Mouse (Mus musculus) neural tube, embryonic 15.5 days (tissue): ENCODE measurements around the gene Kcp. TPM values are rescaled to one million over a fixed set of nuclear protein-coding genes. Genes with fewer than 3 reads are reported as not detected.

Experiments used
- ATAC-seq: fragments of 200-750 bp; cut with Nextera tagmentation; 2 replicates; pipeline ENCODE4 v1.8.0; 2017; ENCODE audit warnings: mild to moderate bottlenecking, moderate TSS enrichment, moderate library complexity; ENCODE audit not compliant: low FRiP score
- H3K27ac ChIP-seq: fragments of 300-500 bp; sonication (generic); replicated peaks from 2 replicates; pipeline ENCODE4 v1.5.1; 2015; ENCODE audit warnings: mild to moderate bottlenecking, inconsistent platforms
- H3K27me3 ChIP-seq: fragments of 300-500 bp; sonication (generic); replicated peaks from 2 replicates; pipeline ENCODE4 v1.6.1; 2015; ENCODE audit warnings: inconsistent platforms
- H3K36me3 ChIP-seq: fragments of 300-500 bp; sonication (generic); 2 replicates; pipeline ENCODE4 v1.6.1; 2015; ENCODE audit warnings: inconsistent platforms
- H3K4me1 ChIP-seq: fragments of 300-500 bp; sonication (generic); 2 replicates; pipeline ENCODE4 v1.6.1; 2015; ENCODE audit warnings: inconsistent platforms
- H3K4me2 ChIP-seq: fragments of 300-500 bp; sonication (generic); 2 replicates; pipeline ENCODE4 v1.6.1; 2015; ENCODE audit warnings: inconsistent platforms, mild to moderate bottlenecking, moderate library complexity
- H3K4me3 ChIP-seq: fragments of 300-500 bp; sonication (generic); replicated peaks from 2 replicates; pipeline ENCODE4 v1.5.1; 2015; ENCODE audit warnings: mild to moderate bottlenecking, inconsistent platforms
- H3K9ac ChIP-seq: fragments of 300-500 bp; sonication (generic); replicated peaks from 2 replicates; pipeline ENCODE4 v1.6.1; 2015; ENCODE audit warnings: mild to moderate bottlenecking, inconsistent platforms
- H3K9me3 ChIP-seq: fragments of 300-500 bp; sonication (generic); replicated peaks from 2 replicates; pipeline ENCODE4 v1.6.1; 2016; ENCODE audit warnings: inconsistent platforms
- WGBS: fragments of 180-500 bp; shearing (Covaris S2); methylation state at CpG from one replicate; pipeline ENCODE4 v1.1.7; 2015; ENCODE audit warnings: mixed read lengths; 5-methylcytosine and 5-hydroxymethylcytosine counted together
- polyA plus RNA-seq: library from polyadenylated mRNA; unstranded; fragments of >200 nt; fragmentation: Nextera tagmentation; extraction: Ambion mirVana; gene quantifications from 2 replicates; pipeline ENCODE4 v1.2.1, GENCODE M21; 2015

Gene Kcp
- polyA plus RNA-seq, 1 experiment from 2014 or later, result 21.5 TPM

GRCm38 (mm10) chr6:29445354-29445753 is 62.4 kb downstream of the Kcp start:
- no peak for ATAC-seq
- 94% methylated on average over 7 of the region's 7 CpGs for WGBS

GRCm38 (mm10) chr6:29444773-29445172 is 63.0 kb downstream of the Kcp start:
- H3K9ac ChIP-seq, result no peak overlapping the region
- no peaks in the 10 kb centered on the region for H3K4me1 ChIP-seq
- no peak for ATAC-seq
- no peak overlapping the region for H3K4me3 ChIP-seq
- H3K36me3 ChIP-seq, result no peaks in the 10 kb centered on the region; the same call in 1 of the 2 replicates
- no peaks in the 10 kb centered on the region for H3K9me3 ChIP-seq
- 73% methylated on average over 11 of the region's 11 CpGs for WGBS
- no peak overlapping the region for H3K27ac ChIP-seq
- no peaks in the 10 kb centered on the region for H3K27me3 ChIP-seq
- no peak overlapping the region for H3K4me2 ChIP-seq

More at GRCm38 (mm10) chr6:29445354-29445753, 62.4 kb downstream of the Kcp start:
- no peaks in the 10 kb centered on the region for H3K27me3 ChIP-seq
- no peak overlapping the region for H3K9ac ChIP-seq
- H3K4me2 ChIP-seq, result no peak overlapping the region
- no peaks in the 10 kb centered on the region for H3K4me1 ChIP-seq
- no peaks in the 10 kb centered on the region; the same call in 1 of the 2 replicates for H3K36me3 ChIP-seq
- no peak overlapping the region for H3K27ac ChIP-seq
- no peak overlapping the region for H3K4me3 ChIP-seq
- no peaks in the 10 kb centered on the region for H3K9me3 ChIP-seq

DNA sequence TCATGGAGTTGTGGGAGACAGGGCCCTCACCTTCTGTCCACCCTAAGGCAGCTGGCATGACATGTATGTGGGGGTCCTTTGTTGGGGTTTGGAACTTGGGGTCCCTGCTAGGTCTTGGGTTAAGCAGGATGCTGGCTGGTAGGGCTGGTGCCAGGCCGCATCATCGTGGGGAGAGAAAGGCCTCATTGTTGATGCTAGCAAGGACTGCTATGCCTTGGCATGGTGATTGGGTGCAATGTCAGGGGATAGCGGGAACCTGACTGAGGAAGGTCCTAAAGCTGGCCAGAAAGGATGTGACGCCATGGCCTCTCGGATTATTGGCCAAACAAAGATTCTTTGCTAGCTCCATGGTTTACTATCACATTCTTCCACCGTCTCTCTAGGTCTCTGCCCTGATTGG is 68.0 kb downstream of the Kcp start:
- H3K27me3 ChIP-seq, result peaks cover 12% of the 10 kb centered on the region; the same call in 1 of the 2 replicates
- no peak overlapping the region for H3K4me2 ChIP-seq
- H3K9me3 ChIP-seq, result no peaks in the 10 kb centered on the region
- peaks cover 19% of the 10 kb centered on the region for H3K4me1 ChIP-seq
- no peak for ATAC-seq
- WGBS, result 91% methylated on average over 6 of the region's 6 CpGs
- H3K9ac ChIP-seq, result no peak overlapping the region
- no peak overlapping the region for H3K27ac ChIP-seq
- H3K4me3 ChIP-seq, result no peak overlapping the region
- no peaks in the 10 kb centered on the region for H3K36me3 ChIP-seq

GRCm38 (mm10) chr6:29439251-29439650 is 68.5 kb downstream of the Kcp start:
- H3K4me1 ChIP-seq, result peaks cover 23% of the 10 kb centered on the region
- no peak for ATAC-seq
- H3K9me3 ChIP-seq, result no peaks in the 10 kb centered on the region
- WGBS, result 81% methylated on average over 4 of the region's 4 CpGs
- no peak overlapping the region for H3K9ac ChIP-seq
- H3K4me2 ChIP-seq, result no peak overlapping the region
- H3K27me3 ChIP-seq, result peaks cover 16% of the 10 kb centered on the region; the same call in 1 of the 2 replicates
- no peak overlapping the region for H3K4me3 ChIP-seq
- H3K36me3 ChIP-seq, result no peaks in the 10 kb centered on the region
- H3K27ac ChIP-seq, result no peak overlapping the region

DNA sequence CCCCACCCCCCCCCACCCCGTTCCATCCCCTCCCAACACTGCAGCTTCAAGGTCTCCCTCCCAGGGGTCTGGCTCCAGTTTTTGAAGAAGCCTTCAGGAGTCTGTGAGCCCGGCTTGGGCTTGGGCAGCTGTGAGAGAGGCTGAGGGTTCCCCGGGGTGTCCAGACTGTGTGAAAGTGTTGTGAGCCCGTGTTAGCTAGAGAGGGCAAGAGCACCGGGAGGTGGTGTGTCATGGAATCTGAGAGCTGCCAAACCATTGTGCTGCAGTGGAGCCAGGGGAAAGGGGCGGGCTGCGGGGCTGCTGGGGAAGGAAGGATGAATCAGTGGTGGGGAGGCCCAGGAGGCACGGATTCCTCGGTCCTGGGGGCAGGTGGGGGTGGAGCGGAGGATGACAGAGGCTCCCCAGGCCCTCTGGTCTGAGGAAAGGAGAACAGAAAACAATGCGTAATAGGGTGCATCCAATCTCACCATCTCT is 71.3 kb downstream of the Kcp start:
- 0 out of 2 replicates have a peak overlapping the region, but pooled peaks have one; percentile 0 for H3K4me3 ChIP-seq
- peaks cover 46% of the 10 kb centered on the region for H3K4me1 ChIP-seq
- 4% methylated on average over 11 of the region's 11 CpGs for WGBS

DNA sequence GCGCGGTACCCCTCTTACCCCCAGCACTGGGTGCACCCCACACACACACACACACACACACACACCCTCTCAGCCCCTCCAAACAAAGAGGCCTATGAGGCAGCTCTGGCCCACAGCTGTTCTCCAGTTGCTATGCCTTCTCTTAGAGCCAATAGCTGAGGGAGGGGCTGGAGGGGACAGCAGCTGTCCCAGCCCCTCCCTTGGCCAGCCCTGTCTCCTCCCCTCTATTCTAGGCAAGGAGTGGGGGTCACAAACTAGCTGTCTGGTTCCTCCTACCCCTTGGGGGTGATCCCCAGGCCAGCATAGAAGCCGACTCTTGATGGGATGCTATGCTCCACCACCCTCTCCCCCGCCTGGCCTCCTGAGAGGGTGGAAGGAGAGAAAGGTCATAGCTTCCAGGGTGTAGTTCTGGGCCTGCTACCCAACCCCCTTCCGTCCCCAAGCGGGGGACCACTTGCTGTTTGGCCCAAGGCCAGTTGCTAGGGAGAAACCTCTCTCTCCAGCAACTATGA is 71.8 kb downstream of the Kcp start:
- Histone ChIP-seq H3K4me2 (peak overlapping the region; percentile 73), H3K36me3 (no peaks in the 10 kb centered on the region), H3K27me3 (peaks cover 45% of the 10 kb centered on the region), H3K4me3 (peak overlapping the region; percentile 45), H3K27ac (peak overlapping the region; percentile 76), H3K4me1 (peaks cover 49% of the 10 kb centered on the region), H3K9ac (peak overlapping the region; percentile 23; the same call in 1 of the 2 replicates), H3K9me3 (no peaks in the 10 kb centered on the region)
- WGBS, result 10% methylated on average over 6 of the region's 6 CpGs
- ATAC-seq, result peak; percentile 58

More for the DNA sequence above, 71.3 kb downstream of the Kcp start:
- H3K27me3 ChIP-seq, result peaks cover 41% of the 10 kb centered on the region
- 0 out of 2 replicates have a peak overlapping the region, but pooled peaks have one; percentile 23 for H3K9ac ChIP-seq
- H3K4me2 ChIP-seq, result peak overlapping the region; percentile 73
- ATAC-seq, result peak; percentile 18
- H3K9me3 ChIP-seq, result no peaks in the 10 kb centered on the region
- H3K36me3 ChIP-seq, result no peaks in the 10 kb centered on the region
- H3K27ac ChIP-seq, result peak overlapping the region; percentile 76

- no peaks in the 10 kb centered on the region for H3K9me3 ChIP-seq
- peak overlapping the region; percentile 73 for H3K4me2 ChIP-seq
- H3K4me3 ChIP-seq, result peak overlapping the region; percentile 45
- H3K36me3 ChIP-seq, result no peaks in the 10 kb centered on the region
- peak; percentile 56 for ATAC-seq
- 6% methylated on average over 13 of the region's 13 CpGs for WGBS
- H3K4me1 ChIP-seq, result peaks cover 49% of the 10 kb centered on the region
- H3K9ac ChIP-seq, result no peak overlapping the region; the same call in 1 of the 2 replicates
- H3K27ac ChIP-seq, result peak overlapping the region; percentile 76
- H3K27me3 ChIP-seq, result peaks cover 53% of the 10 kb centered on the region
Measured at GRCm38 (mm10) chr6:29434911-29435691, 72.7 kb downstream of the Kcp start.

GRCm38 (mm10) chr6:29433804-29434795 is 73.7 kb downstream of the Kcp start:
- Histone ChIP-seq H3K4me2 (peak overlapping the region; percentile 73), H3K9me3 (no peaks in the 10 kb centered on the region), H3K36me3 (no peaks in the 10 kb centered on the region), H3K4me3 (peak overlapping the region; percentile 45), H3K27me3 (peaks cover 53% of the 10 kb centered on the region), H3K9ac (peak overlapping the region; percentile 45), H3K27ac (peak overlapping the region; percentile 76), H3K4me1 (peaks cover 49% of the 10 kb centered on the region)
- 8% methylated on average over 27 of the region's 27 CpGs for WGBS
- ATAC-seq, result no peak

DNA sequence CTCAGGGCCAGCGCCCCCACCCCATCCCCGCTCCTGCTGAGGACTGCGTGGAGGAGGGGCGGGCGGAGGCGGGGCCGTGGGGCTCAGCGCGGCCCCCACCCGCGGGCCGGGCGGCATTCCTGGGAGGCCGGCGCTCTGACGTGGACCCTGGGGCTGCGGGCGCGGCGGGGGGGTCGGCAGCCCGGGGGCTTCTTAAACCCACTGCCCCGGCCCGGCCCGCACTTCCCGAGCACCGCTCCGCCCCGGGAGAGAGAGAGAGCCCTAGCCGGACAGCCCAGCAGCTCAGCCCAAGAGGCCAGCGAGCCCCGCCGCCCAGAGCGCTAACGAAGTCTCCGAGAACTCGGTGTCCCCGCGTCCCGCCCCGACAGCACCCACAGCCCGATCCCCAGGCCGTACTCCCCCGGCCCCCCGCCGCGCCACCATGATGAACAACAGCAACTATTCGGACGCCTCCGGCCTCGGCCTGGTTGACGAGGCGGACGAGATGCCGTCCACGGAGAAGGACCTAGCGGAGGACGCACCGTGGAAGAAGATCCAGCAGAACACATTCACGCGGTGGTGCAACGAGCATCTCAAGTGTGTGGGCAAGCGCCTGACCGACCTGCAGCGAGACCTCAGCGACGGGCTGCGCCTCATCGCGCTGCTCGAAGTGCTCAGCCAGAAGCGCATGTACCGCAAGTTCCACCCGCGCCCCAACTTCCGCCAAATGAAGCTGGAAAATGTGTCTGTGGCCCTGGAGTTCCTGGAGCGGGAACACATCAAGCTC is 74.5 kb downstream of the Kcp start, which contains the start of gene Flnc:
Gene Flnc (plus strand): TSS at position 219 of the 766 bp plus-strand sequence.
- H3K36me3 ChIP-seq, result no peaks in the 10 kb centered on the region
- H3K9ac ChIP-seq, result peak within 1 kb of the TSS; percentile 45
- peak; percentile 5; the same call in 1 of the 2 replicates for ATAC-seq
- H3K4me1 ChIP-seq, result peaks cover 49% of the 10 kb centered on the region
- 1% methylated on average over 71 of the region's 77 CpGs for WGBS
- peak within 1 kb of the TSS; percentile 73 for H3K4me2 ChIP-seq
- peak within 1 kb of the TSS; percentile 76; the same call in 1 of the 2 replicates for H3K27ac ChIP-seq
- H3K4me3 ChIP-seq, result peak within 1 kb of the TSS; percentile 45
- peaks cover 53% of the 10 kb centered on the region for H3K27me3 ChIP-seq
- no peaks in the 10 kb centered on the region for H3K9me3 ChIP-seq

- H3K9me3 ChIP-seq, result no peaks in the 10 kb centered on the region
- H3K4me3 ChIP-seq, result peak overlapping the region; percentile 45
- H3K4me2 ChIP-seq, result peak overlapping the region; percentile 73
- peaks cover 49% of the 10 kb centered on the region for H3K4me1 ChIP-seq
- ATAC-seq, result no peak
- no peaks in the 10 kb centered on the region for H3K36me3 ChIP-seq
- H3K9ac ChIP-seq, result peak overlapping the region; percentile 45; the same call in 1 of the 2 replicates
- H3K27ac ChIP-seq, result no peak overlapping the region
- peaks cover 53% of the 10 kb centered on the region for H3K27me3 ChIP-seq
Measured at GRCm38 (mm10) chr6:29432676-29433037, 75.1 kb downstream of the Kcp start.
